Mouse (Mus musculus) 416B (cell line): ENCODE data around the gene Gm20532.

ENCODE experiments used
- DNase-seq: peaks from one replicate; pipeline ENCODE4 v3.0.0; 2011; ENCODE audit warnings: low read depth

The Gm20532 gene

DNA sequence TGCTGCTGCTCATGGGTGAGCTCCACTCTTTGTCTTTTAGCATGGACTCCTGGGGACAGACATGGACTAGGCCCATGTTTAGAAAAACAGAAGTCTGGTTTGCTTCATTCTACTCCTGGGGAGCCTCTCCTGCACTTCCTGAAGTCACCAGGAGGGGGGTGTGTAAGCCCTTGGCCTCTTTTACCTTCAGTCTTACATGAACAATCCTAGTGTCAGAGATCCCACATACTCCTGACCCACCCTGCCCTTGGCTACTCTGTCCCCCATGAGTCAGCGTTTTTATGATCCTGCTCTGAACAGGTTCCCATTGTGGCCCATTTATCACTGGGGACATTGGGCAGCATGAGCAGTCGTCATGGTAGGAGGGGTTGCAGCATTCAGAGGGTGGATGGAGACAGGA lies 57.5 kb downstream of the Gm20532 start:
- peak; percentile 66 for DNase-seq

DNA sequence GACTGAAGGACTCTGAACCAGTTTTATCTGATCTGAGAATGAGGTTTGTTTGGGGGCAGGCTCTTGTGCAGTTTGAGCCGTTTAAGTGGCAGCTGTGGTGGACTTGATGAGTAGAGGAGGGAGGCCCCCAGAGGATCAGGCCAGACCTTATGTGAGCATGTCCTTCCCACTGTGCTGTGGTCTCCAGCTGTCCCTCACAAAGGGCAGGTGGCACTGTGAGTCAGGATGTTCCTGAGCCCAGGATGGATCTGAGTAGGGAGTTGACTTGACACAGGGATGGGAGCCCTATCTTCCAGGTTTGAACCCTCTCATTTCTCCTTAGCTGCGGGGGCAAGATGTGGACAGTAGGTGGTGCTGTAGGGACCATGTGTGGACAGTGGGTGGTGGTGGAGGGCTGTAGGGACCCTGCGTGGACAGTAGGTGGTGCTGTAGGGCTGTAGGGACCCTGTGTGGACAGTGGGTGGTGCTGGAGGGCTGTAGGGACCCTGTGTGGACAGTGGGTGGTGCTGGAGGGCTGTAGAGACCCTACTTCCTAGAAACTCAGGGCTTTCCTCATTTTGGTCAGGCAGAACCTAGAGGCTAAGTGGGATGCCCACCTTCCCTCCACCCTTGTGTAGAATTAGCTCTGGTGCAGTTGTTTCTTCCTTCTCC lies 60.3 kb downstream of the Gm20532 start:
- DNase-seq, result peak; percentile 92

DNA sequence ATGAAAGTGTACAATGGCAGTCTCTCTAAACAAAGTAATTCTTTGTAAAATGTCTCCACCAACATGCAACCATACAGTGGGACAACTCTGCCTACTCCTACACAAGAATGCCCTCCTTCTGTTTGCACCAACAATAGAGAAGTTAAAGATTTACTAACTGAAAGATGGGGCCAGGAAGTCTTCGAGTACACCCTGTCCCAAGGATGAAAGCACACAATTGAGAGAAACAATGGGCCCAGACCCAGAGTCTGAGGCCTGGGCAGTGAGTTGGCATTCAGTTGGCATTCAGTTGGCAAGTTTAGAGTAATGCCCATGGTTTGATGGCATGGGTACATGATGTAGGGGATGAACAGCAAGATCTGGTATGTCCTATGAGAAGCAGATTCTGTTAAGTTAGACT lies 68.2 kb downstream of the Gm20532 start:
- no peak for DNase-seq

DNA sequence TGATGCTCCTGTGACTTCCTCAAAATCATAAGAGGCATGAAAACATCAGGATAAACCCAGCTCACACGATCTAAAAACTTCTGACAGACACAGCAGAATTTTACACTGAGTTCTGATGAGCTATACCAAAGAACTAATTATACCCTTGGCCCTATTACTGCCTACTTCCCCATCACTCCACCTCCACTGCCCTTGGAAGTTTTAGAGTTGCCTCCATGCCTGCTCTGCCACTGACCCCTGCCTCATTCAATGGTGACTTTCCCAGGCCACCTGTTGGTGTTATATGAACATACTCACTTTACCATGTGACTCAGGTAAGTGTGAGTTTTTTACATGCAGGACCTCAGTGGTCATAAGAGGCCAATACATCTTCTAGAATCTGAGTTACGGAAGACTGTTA lies 71.0 kb downstream of the Gm20532 start:
- DNase-seq, result no peak

DNA sequence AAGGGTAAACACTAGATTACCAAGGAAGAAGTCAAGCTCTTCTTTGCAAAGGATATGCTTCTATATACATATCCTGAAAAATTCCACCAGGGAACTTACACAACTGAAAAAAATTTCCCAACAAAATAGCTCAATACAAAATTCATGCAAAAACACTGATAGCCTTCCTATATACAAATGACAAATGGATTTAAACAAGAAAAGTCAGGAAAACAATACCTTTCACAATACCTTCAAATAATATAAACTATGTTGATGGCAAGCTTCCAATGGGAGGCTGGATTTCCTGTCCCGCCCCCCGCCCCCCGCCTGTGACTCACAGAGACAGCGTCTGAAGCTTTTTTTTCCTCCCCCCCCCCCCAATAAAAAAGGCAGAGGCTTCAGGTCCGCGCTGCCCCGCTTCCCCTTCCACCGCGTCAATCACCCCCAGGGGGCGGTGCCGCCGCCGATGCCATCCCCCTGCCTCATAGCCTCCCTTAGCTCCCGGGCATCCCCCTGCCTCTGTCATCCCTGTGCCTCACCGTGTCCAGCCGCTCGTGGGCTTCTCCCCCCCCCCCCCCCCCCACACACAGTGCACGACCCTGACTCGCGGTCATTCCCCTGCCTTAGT lies 74.8 kb downstream of the Gm20532 start:
- peak; percentile 72 for DNase-seq

GRCm38 (mm10) chr2:26661768-26662508 lies 75.5 kb downstream of the Gm20532 start:
- no peak for DNase-seq

- DNase-seq, result no peak
These were observed 76.1 kb downstream of the Gm20532 start for GRCm38 (mm10) chr2:26662509-26662882.

DNA sequence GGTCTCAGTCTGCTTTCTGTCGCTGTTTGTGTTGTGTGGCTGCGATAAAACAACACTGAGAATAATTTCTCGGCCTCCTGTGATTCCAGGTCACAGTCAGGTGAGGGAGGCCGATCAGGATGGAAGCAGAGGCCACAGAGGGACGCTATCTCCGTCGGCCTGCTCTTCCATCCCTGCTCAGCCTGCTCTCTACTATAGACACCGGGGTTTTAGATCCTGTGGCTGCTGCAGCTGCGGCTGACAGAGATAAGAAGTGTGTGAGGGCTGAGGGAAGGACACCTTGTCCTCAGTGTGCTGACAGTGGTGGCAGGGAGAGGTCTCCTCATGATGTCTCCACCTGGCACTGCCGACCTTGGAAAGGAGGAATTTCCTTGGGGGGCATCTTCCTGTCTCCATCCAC lies 76.7 kb downstream of the Gm20532 start:
- DNase-seq, result no peak

DNA sequence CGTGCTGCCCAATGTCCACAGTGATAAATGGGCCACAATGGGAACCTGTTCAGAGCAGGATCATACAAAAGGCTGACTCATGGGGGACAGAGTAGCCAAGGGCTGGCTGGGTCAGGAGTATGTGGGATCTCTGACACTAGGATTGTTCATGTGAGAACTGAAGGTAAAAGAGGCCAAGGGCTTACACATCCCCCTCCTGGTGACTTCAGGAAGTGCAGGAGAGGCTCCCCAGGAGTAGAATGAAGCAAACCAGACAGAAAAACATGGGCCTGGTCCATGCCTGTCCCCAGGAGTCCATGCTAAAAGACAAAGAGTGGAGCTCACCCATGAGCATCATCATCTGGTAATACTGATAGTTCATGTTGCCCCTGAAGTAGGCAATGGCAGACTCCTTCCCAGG lies 77.1 kb downstream of the Gm20532 start:
- peak; percentile 57 for DNase-seq

DNA sequence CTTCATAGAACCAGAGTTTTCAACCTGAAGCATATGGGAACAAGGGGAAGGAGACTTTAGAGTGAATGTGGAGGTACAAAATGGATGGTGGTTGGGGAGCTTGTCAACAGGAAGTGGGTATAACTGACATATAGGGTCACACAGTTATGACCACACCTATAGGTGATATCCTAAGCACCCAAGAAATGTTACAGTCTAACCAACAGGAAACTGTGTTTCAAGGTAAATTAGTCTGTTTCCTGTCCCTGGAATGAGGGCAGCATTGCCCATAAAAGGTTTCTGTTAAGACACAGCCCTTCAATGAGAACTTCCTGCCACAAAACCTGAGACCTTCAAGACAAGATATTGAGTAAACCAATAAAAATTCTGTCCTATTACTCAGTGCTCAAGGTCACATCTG lies 82.3 kb downstream of the Gm20532 start:
- peak; percentile 74 for DNase-seq

- DNase-seq, result no peak
These were observed 84.7 kb downstream of the Gm20532 start, which contains the start of gene Lcn4 for GRCm38 (mm10) chr2:26671182-26671581. Gene Lcn4 (minus strand): TSS chr2:26671282.
